Mouse (Mus musculus): ENCODE measurements around the gene D10Jhu81e.

DNA sequence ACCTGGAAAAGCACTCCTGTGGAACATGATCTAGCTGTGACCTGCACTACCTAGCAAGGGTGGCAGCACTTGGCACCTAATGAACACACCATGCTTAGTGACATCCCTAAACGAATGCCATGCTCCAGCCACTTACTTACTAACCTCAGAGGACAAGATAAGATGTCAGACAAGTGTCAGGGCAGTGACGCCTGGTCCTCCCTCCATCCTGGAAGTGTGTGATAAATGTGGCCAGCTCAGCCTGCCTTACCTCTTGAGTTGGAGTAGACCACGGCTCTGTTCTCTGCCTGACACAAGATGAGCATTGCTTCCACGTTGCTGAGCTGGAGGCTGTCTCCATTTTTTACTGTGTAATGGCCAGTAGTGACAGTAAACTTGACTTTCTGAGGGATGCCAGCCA is 31.6 kb upstream of the D10Jhu81e start:
- no peak for TF ChIP-seq CTCF (IDR thresholded peaks at IDR 0.05; ENCODE audit: insufficient read depth, low read depth, low read length)
- no peak for TF ChIP-seq POLR2A (IDR thresholded peaks at IDR 0.05; ENCODE audit: insufficient read depth, low read depth, low read length)
